Mouse (Mus musculus) liver, adult 2 months (tissue): ENCODE data around the gene Sptlc3.

Experiments
- CTCF ChIP-seq: fragments of 200-500 bp; IDR thresholded peaks from 2 replicates; pipeline ENCODE4 v1.5.1; 2011; ENCODE audit warnings: low read depth, low read length, control low read depth
- POLR2A ChIP-seq: fragments of 200-500 bp; IDR thresholded peaks from 2 replicates; pipeline ENCODE4 v1.6.1; 2011; ENCODE audit warnings: low read length, control low read depth; ENCODE audit not compliant: insufficient read depth; ENCODE audit errors: extremely low read depth

DNA sequence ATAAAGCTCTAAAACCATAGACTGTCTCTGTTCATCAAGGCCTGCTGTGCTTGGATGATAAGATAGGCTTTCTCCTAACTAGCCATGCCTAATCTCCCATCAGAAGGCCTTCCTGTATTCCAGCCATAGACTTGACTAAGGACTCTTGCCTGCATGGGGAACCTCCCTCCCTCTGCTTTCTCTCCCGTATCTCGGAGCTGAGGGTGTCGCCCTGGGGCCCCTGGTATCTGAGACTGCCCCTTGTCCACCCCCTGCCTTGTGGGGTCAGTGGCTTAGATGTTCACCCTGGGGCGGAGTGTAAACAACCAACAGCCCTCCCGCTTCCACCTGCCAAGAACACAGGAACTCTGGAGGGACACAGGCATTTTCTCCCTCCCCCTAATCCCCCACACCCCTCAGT, 5.0 kb upstream of the Sptlc3 start:
- no peak for TF ChIP-seq CTCF
- TF ChIP-seq POLR2A = no peak
